Mouse (Mus musculus) intestine, embryonic 14.5 days (tissue): ENCODE results near the gene B3galnt2. TPM values are rescaled to one million over a fixed set of nuclear protein-coding genes. Genes with fewer than 3 reads are reported as not detected.
A peak's percentile ranks its signal among the peaks of the same experiment; 100 is the strongest.

Source experiments
- ATAC-seq: fragments of 200-750 bp; cut with Nextera tagmentation; replicated peaks from 2 replicates; pipeline ENCODE4 v1.8.0; 2017; ENCODE audit warnings: low read depth, moderate number of reproducible peaks, moderate TSS enrichment, moderate library complexity; ENCODE audit not compliant: low FRiP score, low TSS enrichment
- DNase-seq: peaks from one replicate; pipeline ENCODE4 v3.0.0-alpha.2; 2018; ENCODE audit warnings: low spot score
- H3K27ac ChIP-seq: fragments of 300-500 bp; sonication (generic); 2 replicates; pipeline ENCODE4 v1.5.1; 2014; ENCODE audit warnings: low read depth, mild to moderate bottlenecking, control low read depth
- H3K27me3 ChIP-seq: fragments of 300-500 bp; sonication (generic); replicated peaks from 2 replicates; pipeline ENCODE4 v1.6.1; 2014; ENCODE audit warnings: low read length, control low read depth; ENCODE audit not compliant: control insufficient read depth, insufficient read depth
- H3K36me3 ChIP-seq: fragments of 300-500 bp; sonication (generic); 2 replicates; pipeline ENCODE4 v1.6.1; 2014; ENCODE audit warnings: low read length, control low read depth; ENCODE audit not compliant: control insufficient read depth, insufficient read depth
- H3K4me1 ChIP-seq: fragments of 300-500 bp; sonication (generic); replicated peaks from 2 replicates; pipeline ENCODE4 v1.6.1; 2014; ENCODE audit warnings: low read length, control low read depth, mixed read lengths; ENCODE audit not compliant: control insufficient read depth, insufficient read depth
- H3K4me2 ChIP-seq: fragments of 300-500 bp; sonication (generic); 2 replicates; pipeline ENCODE4 v1.6.1; 2014; ENCODE audit warnings: low read length
- H3K4me3 ChIP-seq: fragments of 300-500 bp; sonication (generic); 2 replicates; pipeline ENCODE4 v1.5.1; 2014; ENCODE audit warnings: low read depth, low read length, control low read depth, mixed read lengths
- H3K9ac ChIP-seq: fragments of 300-500 bp; sonication (generic); 2 replicates; pipeline ENCODE4 v1.6.1; 2014; ENCODE audit warnings: mild to moderate bottlenecking, low read length
- H3K9me3 ChIP-seq: fragments of 300-500 bp; sonication (generic); 2 replicates; pipeline ENCODE4 v1.6.1; 2016; ENCODE audit warnings: low read length, control low read depth; ENCODE audit not compliant: control insufficient read depth
- WGBS: fragments of 180-500 bp; shearing (Covaris S2); extraction: QIAGEN DNeasy Blood & Tissue Kit; methylation state at CpG from one replicate; pipeline ENCODE4 v1.1.7; 2014; 5-methylcytosine and 5-hydroxymethylcytosine counted together
- polyA plus RNA-seq: library from polyadenylated mRNA; unstranded; fragments of >200 nt; fragmentation: Nextera tagmentation; extraction: Ambion mirVana; gene quantifications from 2 replicates; pipeline ENCODE4 v1.2.1, GENCODE M21; 2014

Gene B3galnt2
- 38.0 and 41.2 TPM in 2 replicates for polyA plus RNA-seq

DNA sequence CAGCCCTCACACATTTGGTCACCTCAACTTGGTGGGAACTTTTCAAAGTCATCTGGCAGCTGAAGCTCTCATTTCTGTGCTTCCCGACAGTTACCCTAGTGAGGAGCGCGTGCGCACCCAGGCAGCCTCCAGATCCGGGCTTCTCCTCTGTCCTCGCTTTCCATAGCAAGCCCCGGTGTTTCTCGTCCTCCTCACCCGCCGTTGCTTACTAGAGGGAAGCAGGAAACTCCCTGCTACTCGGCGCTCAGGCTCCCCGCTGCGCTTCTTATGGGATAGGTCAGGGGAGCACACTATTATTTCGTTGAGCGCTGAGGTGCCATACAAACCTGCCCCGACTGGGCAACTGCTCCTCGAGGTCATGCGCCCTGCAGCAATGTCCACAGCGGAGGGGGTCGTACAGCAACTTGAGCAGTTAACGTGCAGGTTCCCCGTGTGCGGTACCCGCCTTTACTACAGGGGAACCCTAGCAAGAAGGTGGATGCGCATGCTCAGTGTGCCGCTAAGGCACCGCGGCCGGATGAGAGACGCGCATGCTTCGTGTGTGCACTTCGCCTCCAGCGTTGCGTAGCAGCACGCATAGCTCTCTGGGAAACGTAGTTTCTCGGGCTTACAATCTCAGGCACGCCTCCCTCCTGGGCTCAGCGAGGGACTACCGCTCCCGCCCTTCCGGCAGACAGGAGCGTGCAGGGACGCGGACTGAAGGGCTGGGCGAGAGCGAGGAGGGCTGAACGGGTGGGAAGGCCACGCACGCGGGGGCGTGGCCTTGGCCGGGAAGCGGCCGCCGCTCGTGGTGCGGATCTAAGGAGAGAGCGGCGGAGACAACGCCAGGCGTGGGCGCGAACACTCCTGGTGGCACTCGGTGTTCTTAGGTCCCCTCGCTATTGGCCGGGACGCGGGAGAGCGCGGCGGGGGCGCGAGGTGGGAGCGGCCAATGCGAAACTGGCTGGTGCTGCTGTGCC lies at the start of gene B3galnt2:
TSS of gene B3galnt2 (plus strand) at position 596 of the 959 bp plus-strand sequence.
- H3K9ac ChIP-seq: peak within 1 kb of the TSS; percentile 83
- DNase-seq: peak; percentile 94
- WGBS: under 1% methylated on average over 71 of the region's 78 CpGs
- H3K4me2 ChIP-seq: peak within 1 kb of the TSS; percentile 84
- no peaks in the 10 kb centered on the region for H3K36me3 ChIP-seq
- H3K4me3 ChIP-seq: peak within 1 kb of the TSS; percentile 90
- H3K27me3 ChIP-seq: no peaks in the 10 kb centered on the region
- peaks cover 4% of the 10 kb centered on the region; the same call in 1 of the 2 replicates for H3K4me1 ChIP-seq
- no peaks in the 10 kb centered on the region for H3K9me3 ChIP-seq
- peak within 1 kb of the TSS; percentile 82 for H3K27ac ChIP-seq
- peak; percentile 99 for ATAC-seq

DNA sequence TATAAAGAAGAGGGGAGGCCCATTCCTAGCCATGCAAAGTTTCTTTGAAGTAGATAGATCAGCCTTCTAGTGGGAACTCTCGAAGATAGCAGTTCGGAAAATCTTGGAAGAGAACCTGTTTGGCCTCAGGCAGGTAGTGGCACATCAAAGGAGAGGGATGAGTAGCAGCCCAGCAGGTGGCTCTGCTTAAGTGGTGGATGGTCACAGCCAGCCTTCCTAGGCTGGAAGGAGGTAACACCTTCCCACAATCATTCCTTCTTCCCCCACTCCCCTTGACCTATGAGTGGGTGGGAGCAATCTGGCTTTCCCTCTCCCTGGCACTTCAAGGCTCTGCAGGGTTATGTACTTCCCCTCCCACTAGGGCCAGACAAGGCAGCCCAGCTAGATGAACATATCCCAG lies 42.9 kb upstream of the B3galnt2 start:
- no peak overlapping the region for H3K9ac ChIP-seq
- no peaks in the 10 kb centered on the region for H3K36me3 ChIP-seq
- H3K27ac ChIP-seq: no peak overlapping the region
- ATAC-seq (no peak), DNase-seq (peak; percentile 34)
- no peaks in the 10 kb centered on the region for H3K4me1 ChIP-seq
- no peaks in the 10 kb centered on the region for H3K27me3 ChIP-seq
- no peaks in the 10 kb centered on the region for H3K9me3 ChIP-seq
- H3K4me3 ChIP-seq: no peak overlapping the region
- H3K4me2 ChIP-seq: no peak overlapping the region
- WGBS: 24% methylated on average over 2 of the region's 2 CpGs

- H3K4me3 ChIP-seq: no peak overlapping the region
Measured at GRCm38 (mm10) chr13:13919396-13919795, 34.9 kb upstream of the B3galnt2 start.

DNA sequence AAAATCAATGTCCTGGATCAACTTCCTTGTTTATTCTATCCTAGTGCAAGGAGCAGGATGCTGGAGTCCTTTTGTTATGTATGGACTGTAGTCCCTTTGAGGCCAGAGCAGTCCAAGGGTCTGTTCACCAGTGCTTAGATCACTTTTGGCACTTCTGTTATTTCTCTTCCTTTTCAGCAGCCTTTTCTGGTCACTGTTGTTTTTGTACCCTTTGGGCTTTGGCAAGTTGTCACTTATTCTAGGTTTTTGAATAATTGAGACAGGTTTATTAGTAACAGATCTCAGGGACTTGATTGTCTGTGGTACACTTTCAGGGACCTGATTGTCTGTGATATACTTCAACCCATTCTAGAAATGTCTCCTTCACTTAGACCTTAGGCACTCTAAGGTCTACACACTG lies 31.7 kb upstream of the B3galnt2 start:
- DNase-seq (no peak), ATAC-seq (no peak)
- no peaks in the 10 kb centered on the region for H3K36me3 ChIP-seq
- no peaks in the 10 kb centered on the region for H3K27me3 ChIP-seq
- no peak overlapping the region for H3K27ac ChIP-seq
- no peak overlapping the region for H3K4me2 ChIP-seq
- H3K4me3 ChIP-seq: no peak overlapping the region
- no peak overlapping the region for H3K9ac ChIP-seq
- H3K4me1 ChIP-seq: no peaks in the 10 kb centered on the region
- no peaks in the 10 kb centered on the region for H3K9me3 ChIP-seq

More at GRCm38 (mm10) chr13:13919396-13919795, 34.9 kb upstream of the B3galnt2 start:
- H3K9me3 ChIP-seq: no peaks in the 10 kb centered on the region
- no peak overlapping the region for H3K4me2 ChIP-seq
- no peaks in the 10 kb centered on the region for H3K4me1 ChIP-seq
- H3K36me3 ChIP-seq: no peaks in the 10 kb centered on the region
- DNase-seq (no peak), ATAC-seq (no peak)
- H3K27me3 ChIP-seq: no peaks in the 10 kb centered on the region
- H3K9ac ChIP-seq: no peak overlapping the region
- WGBS: 92% methylated on average over 3 of the region's 3 CpGs
- H3K27ac ChIP-seq: no peak overlapping the region

GRCm38 (mm10) chr13:13929982-13930381 lies 24.3 kb upstream of the B3galnt2 start:
- Histone ChIP-seq H3K27ac (no peak overlapping the region), H3K4me3 (no peak overlapping the region), H3K36me3 (no peaks in the 10 kb centered on the region), H3K27me3 (no peaks in the 10 kb centered on the region), H3K4me2 (no peak overlapping the region), H3K4me1 (no peaks in the 10 kb centered on the region), H3K9ac (no peak overlapping the region), H3K9me3 (no peaks in the 10 kb centered on the region)
- no peak for DNase-seq
- WGBS: 77% methylated on average over 2 of the region's 2 CpGs
- no peak for ATAC-seq

DNA sequence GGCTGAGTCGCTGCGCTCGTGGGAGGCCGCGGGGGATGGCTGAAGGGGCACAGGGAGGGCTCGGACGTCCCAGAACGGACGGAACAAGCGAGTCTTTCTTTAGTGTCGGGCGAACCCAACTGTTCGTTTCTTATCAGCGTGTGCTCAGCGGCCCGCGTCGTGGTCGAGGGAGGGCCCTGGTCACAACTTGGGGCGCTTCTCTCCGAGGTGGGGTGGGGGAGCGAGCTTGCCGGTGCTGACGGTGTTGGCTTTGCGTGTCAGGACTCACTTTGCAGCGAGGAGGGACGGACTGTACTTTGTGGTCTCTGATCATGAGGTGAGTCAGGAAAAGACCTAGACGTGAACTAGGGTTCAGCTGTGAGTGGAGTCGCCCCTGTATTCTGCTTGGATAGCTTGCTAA lies 662 bp downstream of the B3galnt2 start:
- Histone ChIP-seq H3K9ac (peak overlapping the region; percentile 83), H3K27me3 (no peaks in the 10 kb centered on the region), H3K36me3 (peaks cover 5% of the 10 kb centered on the region; the same call in 1 of the 2 replicates), H3K27ac (peak overlapping the region; percentile 78), H3K9me3 (no peaks in the 10 kb centered on the region), H3K4me1 (peaks cover 4% of the 10 kb centered on the region; the same call in 1 of the 2 replicates), H3K4me2 (peak overlapping the region; percentile 84), H3K4me3 (peak overlapping the region; percentile 90)
- ATAC-seq: peak; percentile 50; the same call in 1 of the 2 replicates
- DNase-seq: no peak
- under 1% methylated on average over 29 of the region's 29 CpGs for WGBS

DNA sequence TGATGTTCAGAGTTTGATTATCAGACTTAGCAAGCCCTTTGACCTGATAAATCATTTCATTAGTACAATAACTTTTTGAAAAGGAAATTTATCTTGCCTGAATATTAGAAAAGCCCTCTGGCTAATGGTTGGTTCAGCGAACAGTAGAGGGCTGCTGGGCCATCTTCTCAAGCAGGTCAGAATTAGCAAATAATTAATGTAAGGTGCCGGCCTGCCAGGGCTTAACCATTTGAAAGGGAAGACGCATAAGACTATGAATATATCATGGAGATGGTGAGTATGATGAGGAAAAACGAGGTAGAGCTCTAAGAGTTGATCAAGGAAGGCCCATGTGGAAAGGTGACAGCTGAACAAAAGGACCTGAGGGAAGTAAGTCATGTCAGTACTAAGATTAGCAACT lies 2.4 kb downstream of the B3galnt2 start:
- no peaks in the 10 kb centered on the region for H3K9me3 ChIP-seq
- peaks cover 4% of the 10 kb centered on the region; the same call in 1 of the 2 replicates for H3K4me1 ChIP-seq
- no peak for ATAC-seq
- 80% methylated on average over 4 of the region's 4 CpGs for WGBS
- peaks cover 5% of the 10 kb centered on the region; the same call in 1 of the 2 replicates for H3K36me3 ChIP-seq
- no peak overlapping the region for H3K4me2 ChIP-seq
- no peak for DNase-seq
- H3K27me3 ChIP-seq: no peaks in the 10 kb centered on the region
- H3K27ac ChIP-seq: no peak overlapping the region
- no peak overlapping the region for H3K4me3 ChIP-seq
- H3K9ac ChIP-seq: no peak overlapping the region

GRCm38 (mm10) chr13:13960211-13960610 lies 5.9 kb downstream of the B3galnt2 start:
- DNase-seq (no peak), ATAC-seq (no peak)
- WGBS: 91% methylated on average over 4 of the region's 4 CpGs

More at GRCm38 (mm10) chr13:13960211-13960610, 5.9 kb downstream of the B3galnt2 start:
- no peaks in the 10 kb centered on the region for H3K9me3 ChIP-seq
- H3K4me1 ChIP-seq: peaks cover 4% of the 10 kb centered on the region; the same call in 1 of the 2 replicates
- peaks cover 5% of the 10 kb centered on the region; the same call in 1 of the 2 replicates for H3K36me3 ChIP-seq
- H3K27me3 ChIP-seq: no peaks in the 10 kb centered on the region
- no peak overlapping the region for H3K9ac ChIP-seq
- no peak overlapping the region for H3K27ac ChIP-seq
- H3K4me3 ChIP-seq: no peak overlapping the region
- H3K4me2 ChIP-seq: no peak overlapping the region
